Mouse (Mus musculus) kidney, adult 10 weeks (tissue): ENCODE data around the gene Fars2. TPM values are rescaled to one million over a fixed set of nuclear protein-coding genes. Genes with fewer than 3 reads are reported as not detected.

Source experiments
- polyA plus RNA-seq: library from polyadenylated mRNA; stranded (reverse); fragments of 350-450 nt; fragmentation: Illumina TruSeq; extraction: RNeasy Lipid Tissue Mini Kit (QIAGEN cat#74804); gene quantifications from one replicate; pipeline ENCODE4 v1.2.3, GENCODE M21; 2014; ENCODE audit warnings: low read depth, low replicate concordance

Fars2 gene
- 22.9 TPM for polyA plus RNA-seq

GRCm38 (mm10) chr13:36117143-36118014, at the start of gene Fars2, which contains the start of gene Lyrm4:
Gene Fars2 (plus strand): TSS chr13:36117412.
Gene Lyrm4 (minus strand): TSS chr13:36117526.

GRCm38 (mm10) chr13:36734731-36735571, 617.7 kb downstream of the Fars2 start, which contains the start of gene Nrn1:
Gene Nrn1 (minus strand): TSS chr13:36735131.

Other genes starting within 250 kb of the Fars2 start
- 7.7 TPM for gene Rpp40, start 211.1 kb upstream of the Fars2 start, polyA plus RNA-seq
- gene Ppp1r3g, start 158.6 kb upstream of the Fars2 start, polyA plus RNA-seq = not detected
- gene Lyrm4, start 114 bp downstream of the Fars2 start, polyA plus RNA-seq = 33.7 TPM